Mouse (Mus musculus): ENCODE results near the gene Hist1h3b. TPM values are rescaled to one million over a fixed set of nuclear protein-coding genes. Genes with fewer than 3 reads are reported as not detected.
"Not testable (repeated sequence)": the region's sequence is repeated elsewhere in the genome, so short reads cannot be mapped to it uniquely, and the experiment has no call there.

Gene Hist1h3b
- 8.8 and 13.2 TPM in 2 replicates for polyA plus RNA-seq (2015; fragmentation: Nextera tagmentation; extraction: Ambion mirVana)

DNA sequence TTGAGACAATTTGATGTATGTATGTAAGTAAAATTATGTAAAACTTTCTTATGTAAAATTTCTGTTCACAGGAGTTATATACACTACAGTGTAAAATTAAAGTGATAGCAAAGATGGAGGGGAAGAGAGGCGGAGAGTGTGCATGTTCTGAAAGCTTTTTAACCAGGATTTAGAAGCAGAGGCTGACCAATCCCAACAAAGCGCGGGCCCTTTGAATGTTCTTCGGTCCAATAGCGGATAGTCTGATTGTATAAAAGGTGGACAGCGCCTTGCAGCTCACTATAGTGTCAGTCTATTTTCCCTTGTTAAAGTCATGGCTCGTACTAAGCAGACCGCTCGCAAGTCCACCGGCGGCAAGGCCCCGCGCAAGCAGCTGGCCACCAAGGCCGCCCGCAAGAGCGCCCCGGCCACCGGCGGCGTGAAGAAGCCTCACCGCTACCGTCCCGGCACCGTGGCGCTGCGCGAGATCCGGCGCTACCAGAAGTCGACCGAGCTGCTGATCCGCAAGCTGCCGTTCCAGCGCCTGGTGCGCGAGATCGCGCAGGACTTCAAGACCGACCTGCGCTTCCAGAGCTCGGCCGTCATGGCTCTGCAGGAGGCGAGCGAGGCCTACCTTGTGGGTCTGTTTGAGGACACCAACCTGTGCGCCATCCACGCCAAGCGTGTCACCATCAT lies at the start of gene Hist1h3b:
Hist1h3b (plus strand) TSS at position 201 of the 675 bp plus-strand sequence.
- Histone ChIP-seq H3K9ac (replicated peaks; ENCODE audit: low read length) (peak within 1 kb of the TSS; percentile 73), H3K4me3 (ENCODE audit: low read length) (peak within 1 kb of the TSS; percentile 50), H3K27ac (ENCODE audit: low read length) (peak within 1 kb of the TSS; percentile 98), H3K4me2 (replicated peaks; ENCODE audit: low read depth, low read length) (peak within 1 kb of the TSS; percentile 58)
- not testable (repeated sequence) for H3K9me3 ChIP-seq (ENCODE audit: low read length); H3K36me3 ChIP-seq (ENCODE audit: insufficient read depth, low read length); H3K4me1 ChIP-seq (ENCODE audit: insufficient read depth, low read length); H3K27me3 ChIP-seq (ENCODE audit: insufficient read depth, low read length)
- peak; percentile 92 for ATAC-seq (ENCODE audit: low FRiP score, low TSS enrichment)
- 0% methylated on average over 15 of the region's 47 CpGs for WGBS

DNA sequence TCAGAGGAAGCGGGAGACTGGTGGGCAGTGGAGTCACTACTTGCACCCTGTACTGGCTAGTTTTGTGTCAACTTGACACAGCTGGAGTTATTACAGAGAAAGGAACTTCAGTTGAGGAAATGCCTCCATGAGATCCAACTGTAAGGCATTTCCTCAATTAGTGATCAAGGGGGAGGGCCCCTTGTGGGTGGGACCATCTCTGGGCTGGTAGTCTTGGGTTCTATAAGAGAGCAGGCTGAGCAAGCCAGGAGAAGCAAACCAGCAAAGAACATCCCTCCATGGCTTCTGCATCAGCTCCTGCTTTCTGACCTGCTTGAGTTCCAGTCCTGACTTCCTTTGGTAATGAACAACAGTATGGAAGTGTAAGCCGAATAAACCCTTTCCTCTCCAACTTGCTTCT lies 49.3 kb upstream of the Hist1h3b start:
- WGBS = 82% methylated on average over 2 of the region's 2 CpGs
- not testable (repeated sequence) for H3K27ac ChIP-seq (ENCODE audit: low read length); ATAC-seq (ENCODE audit: low FRiP score, low TSS enrichment); H3K4me3 ChIP-seq (ENCODE audit: low read length); H3K9me3 ChIP-seq (ENCODE audit: low read length); H3K9ac ChIP-seq (replicated peaks; ENCODE audit: low read length); H3K4me1 ChIP-seq (ENCODE audit: insufficient read depth, low read length); H3K4me2 ChIP-seq (replicated peaks; ENCODE audit: low read depth, low read length); H3K36me3 ChIP-seq (ENCODE audit: insufficient read depth, low read length); H3K27me3 ChIP-seq (ENCODE audit: insufficient read depth, low read length)

DNA sequence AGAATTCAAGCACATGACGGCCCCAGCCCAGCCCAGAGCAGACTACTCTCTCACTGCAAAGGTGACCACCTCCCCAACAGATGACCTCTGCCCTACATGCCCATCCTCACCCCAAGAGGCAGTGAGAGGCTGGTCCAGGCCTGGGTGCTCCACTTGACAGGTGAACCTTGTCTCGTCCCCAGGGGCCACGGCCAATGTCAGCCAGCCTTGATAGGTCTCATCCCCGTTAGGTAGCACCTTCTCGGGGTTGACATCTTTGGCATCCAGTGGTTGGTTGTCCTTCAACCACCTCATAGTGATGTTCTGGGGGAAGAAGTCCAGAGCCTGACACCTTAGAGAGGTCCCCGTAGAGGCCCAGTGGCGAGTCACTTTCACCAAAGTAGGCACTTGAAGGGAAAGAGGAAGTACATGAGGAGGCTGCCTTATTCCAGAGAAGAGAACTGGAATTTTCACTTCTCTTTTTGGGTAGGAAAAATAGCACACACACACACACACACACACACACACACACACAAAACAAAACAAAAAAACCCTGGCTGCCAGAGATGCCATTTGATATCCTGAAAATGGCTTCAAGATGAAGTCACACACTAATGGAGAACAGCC lies 46.2 kb upstream of the Hist1h3b start:
- H3K9ac ChIP-seq (replicated peaks; ENCODE audit: low read length) = no peak overlapping the region
- H3K4me2 ChIP-seq (replicated peaks; ENCODE audit: low read depth, low read length) = no peak overlapping the region
- H3K27me3 ChIP-seq (ENCODE audit: insufficient read depth, low read length) = no peaks in the 10 kb centered on the region
- H3K36me3 ChIP-seq (ENCODE audit: insufficient read depth, low read length) = no peaks in the 10 kb centered on the region
- no peaks in the 10 kb centered on the region for H3K9me3 ChIP-seq (ENCODE audit: low read length)
- 90% methylated on average over 7 of the region's 7 CpGs for WGBS
- no peak for ATAC-seq (ENCODE audit: low FRiP score, low TSS enrichment)
- H3K4me1 ChIP-seq (ENCODE audit: insufficient read depth, low read length) = peaks cover 8% of the 10 kb centered on the region; the same call in 1 of the 2 replicates
- H3K27ac ChIP-seq (ENCODE audit: low read length) = no peak overlapping the region
- no peak overlapping the region for H3K4me3 ChIP-seq (ENCODE audit: low read length)

DNA sequence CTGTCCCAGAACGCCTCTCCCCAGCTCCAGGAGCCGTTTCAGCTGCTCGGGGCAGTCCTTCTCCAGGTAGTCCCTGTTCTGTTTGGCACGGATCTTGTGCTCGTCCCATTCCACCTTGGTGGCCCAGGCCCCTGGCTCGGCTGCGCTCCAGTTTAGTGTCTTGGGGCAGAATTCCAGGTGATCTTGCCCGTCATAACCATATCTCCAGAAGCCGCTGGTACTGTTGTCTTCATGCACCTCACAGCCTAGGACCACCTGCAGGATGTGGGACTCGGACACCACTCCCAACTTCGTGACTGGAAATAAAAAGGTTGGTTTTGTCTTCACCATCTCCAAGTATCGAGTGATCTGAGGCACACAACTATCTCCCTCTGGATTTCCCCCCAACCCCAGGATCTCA lies 45.3 kb upstream of the Hist1h3b start:
- Histone ChIP-seq H3K36me3 (ENCODE audit: insufficient read depth, low read length) (no peaks in the 10 kb centered on the region), H3K9me3 (ENCODE audit: low read length) (no peaks in the 10 kb centered on the region), H3K9ac (replicated peaks; ENCODE audit: low read length) (no peak overlapping the region), H3K4me3 (ENCODE audit: low read length) (no peak overlapping the region), H3K4me1 (ENCODE audit: insufficient read depth, low read length) (peaks cover 7% of the 10 kb centered on the region; the same call in 1 of the 2 replicates), H3K27me3 (ENCODE audit: insufficient read depth, low read length) (no peaks in the 10 kb centered on the region), H3K27ac (ENCODE audit: low read length) (no peak overlapping the region), H3K4me2 (replicated peaks; ENCODE audit: low read depth, low read length) (no peak overlapping the region)
- ATAC-seq (ENCODE audit: low FRiP score, low TSS enrichment) = no peak
- 92% methylated on average over 12 of the region's 12 CpGs for WGBS

DNA sequence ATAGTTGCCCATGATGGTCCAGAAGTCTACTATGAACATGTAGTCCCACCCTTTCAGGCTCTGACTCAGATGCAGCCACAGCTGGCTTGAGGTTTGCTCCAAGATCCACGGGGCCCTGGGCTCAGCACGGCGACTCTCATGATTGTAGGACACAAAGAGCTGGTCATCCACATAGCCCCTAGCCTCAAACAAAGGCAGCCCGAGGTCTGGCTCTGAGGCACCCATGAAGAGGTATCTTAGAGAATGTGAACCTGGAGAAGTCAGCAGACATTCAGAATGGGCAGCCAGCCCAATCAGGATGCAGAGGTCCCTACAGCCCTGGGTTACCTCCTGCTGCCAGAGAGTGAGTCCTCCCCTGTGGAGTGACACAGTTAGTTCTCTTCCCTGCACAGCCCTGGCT lies 44.0 kb upstream of the Hist1h3b start:
- H3K9ac ChIP-seq (replicated peaks; ENCODE audit: low read length) = no peak overlapping the region
- ATAC-seq (ENCODE audit: low FRiP score, low TSS enrichment) = no peak
- no peaks in the 10 kb centered on the region for H3K9me3 ChIP-seq (ENCODE audit: low read length)
- H3K27ac ChIP-seq (ENCODE audit: low read length) = no peak overlapping the region
- 88% methylated on average over 4 of the region's 4 CpGs for WGBS
- H3K36me3 ChIP-seq (ENCODE audit: insufficient read depth, low read length) = no peaks in the 10 kb centered on the region
- H3K4me1 ChIP-seq (ENCODE audit: insufficient read depth, low read length) = peaks cover 7% of the 10 kb centered on the region; the same call in 1 of the 2 replicates
- no peaks in the 10 kb centered on the region for H3K27me3 ChIP-seq (ENCODE audit: insufficient read depth, low read length)
- no peak overlapping the region for H3K4me3 ChIP-seq (ENCODE audit: low read length)
- no peak overlapping the region for H3K4me2 ChIP-seq (replicated peaks; ENCODE audit: low read depth, low read length)

DNA sequence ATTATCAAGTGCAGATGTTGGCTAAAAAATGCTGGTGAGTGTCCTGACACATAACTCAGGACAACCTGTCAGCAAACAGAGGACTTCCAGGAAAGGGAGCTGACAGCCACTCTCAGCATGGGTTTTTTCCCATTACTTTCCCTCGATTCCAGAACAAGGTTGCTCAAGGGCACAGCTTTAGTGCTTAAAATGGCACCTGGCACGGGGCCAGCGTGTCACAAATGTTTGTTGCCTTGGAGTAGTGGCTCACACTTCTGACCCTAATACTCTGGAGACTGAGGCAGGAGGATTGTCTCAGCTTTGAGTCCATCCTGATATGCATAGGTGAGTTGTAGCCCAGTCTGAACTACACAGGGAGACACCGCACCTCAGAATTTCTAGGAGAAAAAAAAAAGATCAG lies 43.4 kb upstream of the Hist1h3b start:
- peaks cover 7% of the 10 kb centered on the region; the same call in 1 of the 2 replicates for H3K4me1 ChIP-seq (ENCODE audit: insufficient read depth, low read length)
- no peak for ATAC-seq (ENCODE audit: low FRiP score, low TSS enrichment)
- H3K9ac ChIP-seq (replicated peaks; ENCODE audit: low read length) = no peak overlapping the region
- H3K27ac ChIP-seq (ENCODE audit: low read length) = no peak overlapping the region
- 74% methylated on average over 4 of the region's 4 CpGs for whole genome bisulfite sequencing
- no peaks in the 10 kb centered on the region for H3K27me3 ChIP-seq (ENCODE audit: insufficient read depth, low read length)
- no peaks in the 10 kb centered on the region for H3K9me3 ChIP-seq (ENCODE audit: low read length)
- no peak overlapping the region for H3K4me3 ChIP-seq (ENCODE audit: low read length)
- no peak overlapping the region for H3K4me2 ChIP-seq (replicated peaks; ENCODE audit: low read depth, low read length)
- H3K36me3 ChIP-seq (ENCODE audit: insufficient read depth, low read length) = no peaks in the 10 kb centered on the region

DNA sequence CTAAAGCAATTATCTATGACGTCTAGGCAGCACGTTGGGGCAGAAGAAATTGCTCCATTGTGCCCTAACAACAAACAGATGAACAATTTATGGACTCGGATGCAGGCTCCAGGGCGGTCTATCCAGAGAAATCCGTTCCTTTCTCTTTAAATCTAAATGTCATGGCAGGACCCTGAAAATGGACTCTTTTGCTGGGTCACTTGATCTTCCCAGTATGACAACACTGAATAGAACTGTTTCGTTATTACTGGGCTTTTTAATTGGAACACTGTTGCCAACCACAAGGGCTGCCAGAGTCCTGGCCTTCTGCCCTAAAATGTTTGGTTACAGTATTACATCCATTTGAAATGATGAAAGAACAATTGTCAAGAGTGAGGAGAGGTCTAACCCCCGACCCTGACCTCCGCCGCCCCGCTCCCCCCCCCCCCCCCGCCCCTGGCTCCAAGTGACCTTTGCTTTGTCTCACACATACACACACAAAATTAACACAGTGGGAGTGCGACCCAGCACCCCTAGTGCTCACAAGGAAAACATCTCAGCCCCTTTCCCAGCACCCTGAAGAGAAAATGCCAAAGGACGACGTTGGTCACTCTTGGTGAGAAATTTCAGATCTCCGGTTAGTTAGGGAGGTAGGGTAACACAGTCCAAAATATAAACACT lies 42.2 kb upstream of the Hist1h3b start:
- H3K27me3 ChIP-seq (ENCODE audit: insufficient read depth, low read length) = no peaks in the 10 kb centered on the region
- no peaks in the 10 kb centered on the region for H3K9me3 ChIP-seq (ENCODE audit: low read length)
- H3K36me3 ChIP-seq (ENCODE audit: insufficient read depth, low read length) = no peaks in the 10 kb centered on the region
- peaks cover 7% of the 10 kb centered on the region; the same call in 1 of the 2 replicates for H3K4me1 ChIP-seq (ENCODE audit: insufficient read depth, low read length)
- peak overlapping the region; percentile 50 for H3K4me3 ChIP-seq (ENCODE audit: low read length)
- ATAC-seq (ENCODE audit: low FRiP score, low TSS enrichment) = no peak
- peak overlapping the region; percentile 67 for H3K9ac ChIP-seq (replicated peaks; ENCODE audit: low read length)
- peak overlapping the region; percentile 69 for H3K4me2 ChIP-seq (replicated peaks; ENCODE audit: low read depth, low read length)
- H3K27ac ChIP-seq (ENCODE audit: low read length) = no peak overlapping the region
- WGBS = 26% methylated on average over 13 of the region's 15 CpGs

DNA sequence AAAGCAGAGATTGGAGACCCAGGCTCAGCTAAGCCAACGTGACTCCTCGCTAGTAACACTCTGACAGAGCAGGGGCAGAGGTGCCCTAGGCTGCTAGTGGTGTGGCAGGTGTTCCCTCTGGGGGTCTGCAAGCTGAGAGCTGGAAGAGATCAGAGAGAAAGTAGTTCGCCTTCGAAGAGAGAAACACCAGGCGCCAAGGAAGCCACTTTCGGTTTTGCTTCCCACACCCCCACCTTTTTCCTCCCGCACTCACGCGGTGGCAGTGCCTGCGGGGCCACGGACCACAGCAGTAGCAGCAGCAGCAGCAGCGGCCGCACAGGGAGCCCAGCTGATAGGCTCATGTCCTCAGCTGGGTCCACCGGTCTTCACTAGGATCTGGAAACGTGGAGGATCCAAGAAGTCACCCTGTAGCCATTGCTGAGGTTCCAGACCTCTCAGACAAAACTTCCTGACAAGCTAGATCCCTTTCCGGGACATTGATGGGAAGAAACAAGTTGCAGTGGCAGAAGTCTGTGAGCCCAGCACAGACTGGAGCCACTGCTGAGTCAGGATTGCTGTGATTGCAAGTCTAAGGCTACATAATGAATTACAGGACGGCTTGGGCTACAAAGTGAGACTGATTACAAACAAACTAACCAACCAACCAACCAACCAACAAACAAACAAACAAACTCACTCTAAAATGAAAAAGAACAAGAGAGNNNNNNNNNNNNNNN lies 41.5 kb upstream of the Hist1h3b start, which contains the start of gene Hfe:
Hfe (minus strand) TSS at position 481 of the 716 bp plus-strand sequence.
- no peaks in the 10 kb centered on the region for H3K36me3 ChIP-seq (ENCODE audit: insufficient read depth, low read length)
- no peak within 1 kb of the TSS; the same call in 1 of the 2 replicates for H3K27ac ChIP-seq (ENCODE audit: low read length)
- H3K27me3 ChIP-seq (ENCODE audit: insufficient read depth, low read length) = no peaks in the 10 kb centered on the region
- peak within 1 kb of the TSS; percentile 50 for H3K4me3 ChIP-seq (ENCODE audit: low read length)
- peaks cover 7% of the 10 kb centered on the region; the same call in 1 of the 2 replicates for H3K4me1 ChIP-seq (ENCODE audit: insufficient read depth, low read length)
- peak within 1 kb of the TSS; percentile 69 for H3K4me2 ChIP-seq (replicated peaks; ENCODE audit: low read depth, low read length)
- 1% methylated on average over 17 of the region's 17 CpGs for WGBS
- peak; percentile 78 for ATAC-seq (ENCODE audit: low FRiP score, low TSS enrichment)
- H3K9me3 ChIP-seq (ENCODE audit: low read length) = no peaks in the 10 kb centered on the region
- H3K9ac ChIP-seq (replicated peaks; ENCODE audit: low read length) = peak within 1 kb of the TSS; percentile 67

DNA sequence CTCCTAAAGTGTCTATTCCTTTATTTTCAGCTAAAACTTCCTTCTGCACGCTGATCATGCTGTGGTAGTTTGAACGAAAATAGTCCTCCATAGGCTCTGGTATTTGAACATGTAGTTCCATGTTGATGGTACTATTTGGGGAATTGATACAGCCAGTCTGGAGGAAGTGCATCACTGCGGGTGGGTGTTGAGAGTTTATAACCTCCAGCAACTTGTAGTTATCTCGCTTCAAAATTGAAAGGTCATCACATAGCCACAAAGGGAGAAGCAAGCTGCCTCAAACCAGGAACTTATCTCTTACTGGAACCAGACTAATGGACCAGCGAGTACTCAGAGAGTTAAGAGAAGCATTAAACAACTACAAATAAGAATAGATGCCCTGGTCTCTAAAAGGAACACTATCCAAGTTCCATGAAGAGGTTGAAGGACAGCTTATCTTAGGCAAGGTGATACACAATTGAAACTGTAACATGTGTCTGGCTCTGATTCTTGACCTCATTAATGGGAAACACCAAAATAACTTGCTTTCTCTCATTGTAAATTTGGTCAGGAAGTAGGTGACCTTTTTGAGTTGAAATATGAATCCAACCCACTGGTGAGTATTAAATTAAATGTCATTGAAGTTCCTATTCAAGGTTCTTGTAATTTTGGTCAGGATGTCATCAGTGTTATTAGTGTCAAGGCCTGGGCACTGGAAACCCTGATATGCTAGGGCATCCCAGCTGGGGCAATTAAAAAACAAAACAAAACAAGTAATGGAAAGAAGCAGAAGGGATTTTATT lies 35.6 kb upstream of the Hist1h3b start:
- no peak overlapping the region for H3K9ac ChIP-seq (replicated peaks; ENCODE audit: low read length)
- H3K27me3 ChIP-seq (ENCODE audit: insufficient read depth, low read length) = no peaks in the 10 kb centered on the region
- no peak overlapping the region for H3K4me3 ChIP-seq (ENCODE audit: low read length)
- no peaks in the 10 kb centered on the region for H3K9me3 ChIP-seq (ENCODE audit: low read length)
- 87% methylated on average over 5 of the region's 5 CpGs for WGBS
- H3K4me2 ChIP-seq (replicated peaks; ENCODE audit: low read depth, low read length) = no peak overlapping the region
- no peak for ATAC-seq (ENCODE audit: low FRiP score, low TSS enrichment)
- H3K27ac ChIP-seq (ENCODE audit: low read length) = no peak overlapping the region
- H3K4me1 ChIP-seq (ENCODE audit: insufficient read depth, low read length) = no peaks in the 10 kb centered on the region
- no peaks in the 10 kb centered on the region for H3K36me3 ChIP-seq (ENCODE audit: insufficient read depth, low read length)
